Mouse (Mus musculus) MEL (cell line): ENCODE measurements around the gene Rxfp4. TPM values are rescaled to one million over a fixed set of nuclear protein-coding genes. Genes with fewer than 3 reads are reported as not detected.

ENCODE experiments used
- DNase-seq: peaks from one replicate; pipeline ENCODE4 v3.0.0; 2011; ENCODE audit warnings: low read depth, low spot score
- H3K27ac ChIP-seq: 2 replicates; pipeline ENCODE4 v1.5.1; 2012; ENCODE audit warnings: low read depth, mild to moderate bottlenecking, control low read depth, low read length, moderate library complexity; ENCODE audit not compliant: control insufficient read depth
- H3K27me3 ChIP-seq, 2 experiments: fragments of 150-350 bp in 1 of 2; sonication (generic) in 1 of 2; 2 replicates each; pipeline ENCODE4 v1.6.1; 2012; ENCODE audit warnings: low read length in 2 of 2, mild to moderate bottlenecking in 2 of 2, improper control_type of control experiment in 1 of 2, moderate library complexity in 1 of 2; ENCODE audit not compliant: insufficient read depth in 2 of 2, control insufficient read depth in 1 of 2
- H3K36me3 ChIP-seq, 2 experiments: 2 replicates each; pipeline ENCODE4 v1.6.1; 2012 to 2014; ENCODE audit warnings: low read length in 2 of 2, improper control_type of control experiment in 1 of 2, inconsistent platforms in 1 of 2, mild to moderate bottlenecking in 1 of 2; ENCODE audit not compliant: insufficient read depth in 2 of 2, control insufficient read depth in 1 of 2
- H3K4me1 ChIP-seq, 2 experiments: fragments of 150-350 bp in 1 of 2; sonication (generic) in 1 of 2; 2 replicates each; pipeline ENCODE4 v1.6.1; 2012; ENCODE audit warnings: low read length in 2 of 2, improper control_type of control experiment in 1 of 2, mild to moderate bottlenecking in 1 of 2; ENCODE audit not compliant: insufficient read depth in 2 of 2, control insufficient read depth in 1 of 2
- H3K4me3 ChIP-seq, 2 experiments: fragments of 150-350 bp in 1 of 2; sonication (generic) in 1 of 2; 2 replicates each; pipeline ENCODE4 v1.5.1; 2012; ENCODE audit warnings: low read depth in 2 of 2, low read length in 2 of 2, mild to moderate bottlenecking in 2 of 2, moderate library complexity in 2 of 2, control low read depth in 1 of 2, improper control_type of control experiment in 1 of 2; ENCODE audit not compliant: control insufficient read depth in 1 of 2, insufficient read depth in 1 of 2
- H3K79me2 ChIP-seq: 2 replicates; pipeline ENCODE4 v1.6.1; 2012; ENCODE audit warnings: mild to moderate bottlenecking, low read length, moderate library complexity; ENCODE audit not compliant: control insufficient read depth, poor library complexity, insufficient read depth
- H3K9ac ChIP-seq: 2 replicates; pipeline ENCODE4 v1.6.1; 2012; ENCODE audit warnings: low read depth, mild to moderate bottlenecking, control low read depth, low read length, moderate library complexity; ENCODE audit not compliant: control insufficient read depth, poor library complexity, severe bottlenecking
- H3K9me3 ChIP-seq: fragments of 150-350 bp; sonication (generic); replicated peaks from 2 replicates; pipeline ENCODE4 v1.6.1; 2012; ENCODE audit warnings: mild to moderate bottlenecking, low read length, improper control_type of control experiment, moderate library complexity; ENCODE audit not compliant: insufficient read depth
- BHLHE40 ChIP-seq: IDR thresholded peaks from 2 replicates; pipeline ENCODE4 v1.6.1; 2012; ENCODE audit warnings: low read depth, mild to moderate bottlenecking, inconsistent platforms, low read length, improper control_type of control experiment, borderline replicate concordance
- CHD1 ChIP-seq: IDR thresholded peaks from 2 replicates; pipeline ENCODE4 v1.6.1; 2012; ENCODE audit warnings: low read depth, mild to moderate bottlenecking, inconsistent platforms, low read length, improper control_type of control experiment
- CHD2 ChIP-seq: IDR thresholded peaks from 2 replicates; pipeline ENCODE4 v1.6.1; 2011; ENCODE audit warnings: low read length, improper control_type of control experiment
- E2F4 ChIP-seq: IDR thresholded peaks from 2 replicates; pipeline ENCODE4 v1.6.1; 2011; ENCODE audit warnings: low read depth, low read length, improper control_type of control experiment, borderline replicate concordance
- ELF1 ChIP-seq: IDR thresholded peaks from 2 replicates; pipeline ENCODE4 v1.6.1; 2014; ENCODE audit warnings: low read depth, mild to moderate bottlenecking, inconsistent platforms, low read length, improper control_type of control experiment, moderate library complexity
- EP300 ChIP-seq, 2 experiments: IDR thresholded peaks; 2 replicates each; pipeline ENCODE4 v1.6.1; 2011; ENCODE audit warnings: improper control_type of control experiment in 2 of 2, low read length in 2 of 2, low read depth in 1 of 2, mild to moderate bottlenecking in 1 of 2
- GABPA ChIP-seq: IDR thresholded peaks from 2 replicates; pipeline ENCODE4 v1.6.1; 2012; ENCODE audit warnings: low read depth, mild to moderate bottlenecking, inconsistent platforms, low read length, improper control_type of control experiment, moderate library complexity
- HCFC1 ChIP-seq: IDR thresholded peaks from 2 replicates; pipeline ENCODE4 v1.6.1; 2012; ENCODE audit warnings: low read depth, mild to moderate bottlenecking, inconsistent platforms, low read length, improper control_type of control experiment, moderate library complexity
- JUND ChIP-seq: IDR thresholded peaks from 2 replicates; pipeline ENCODE4 v1.6.1; 2011; ENCODE audit warnings: low read depth, mild to moderate bottlenecking, improper control_type of control experiment, low read length
- KAT2A ChIP-seq: conservative IDR thresholded peaks from 2 replicates; pipeline ENCODE4 v1.6.1; 2012; ENCODE audit warnings: low read depth, low read length, improper control_type of control experiment, inconsistent platforms
- MAFK ChIP-seq: IDR thresholded peaks from 2 replicates; pipeline ENCODE4 v1.6.1; 2011; ENCODE audit warnings: low read depth, mild to moderate bottlenecking, low read length, improper control_type of control experiment, borderline replicate concordance
- MAX ChIP-seq: IDR thresholded peaks from 2 replicates; pipeline ENCODE4 v1.6.1; 2011; ENCODE audit warnings: low read length, improper control_type of control experiment
- MAZ ChIP-seq: IDR thresholded peaks from 2 replicates; pipeline ENCODE4 v1.6.1; 2012; ENCODE audit warnings: low read depth, mild to moderate bottlenecking, inconsistent platforms, low read length, improper control_type of control experiment
- MEF2A ChIP-seq: IDR thresholded peaks from 2 replicates; pipeline ENCODE4 v1.6.1; 2014; ENCODE audit warnings: low read depth, mild to moderate bottlenecking, inconsistent platforms, low read length, improper control_type of control experiment; ENCODE audit not compliant: poor library complexity, insufficient replicate concordance, severe bottlenecking; ENCODE audit errors: extremely low read depth
- MXI1 ChIP-seq: IDR thresholded peaks from 2 replicates; pipeline ENCODE4 v1.6.1; 2011; ENCODE audit warnings: mild to moderate bottlenecking, low read depth, low read length, improper control_type of control experiment
- MYB ChIP-seq: IDR thresholded peaks from 2 replicates; pipeline ENCODE4 v1.6.1; 2011; ENCODE audit warnings: mild to moderate bottlenecking, low read depth, low read length, improper control_type of control experiment
- MYC ChIP-seq: IDR thresholded peaks from 2 replicates; pipeline ENCODE4 v1.6.1; 2011; ENCODE audit warnings: low read depth, mild to moderate bottlenecking, low read length, improper control_type of control experiment, moderate library complexity
- NELFE ChIP-seq: IDR thresholded peaks from 2 replicates; pipeline ENCODE4 v1.6.1; 2011; ENCODE audit warnings: low read depth, low read length, improper control_type of control experiment
- NRF1 ChIP-seq: IDR thresholded peaks from 2 replicates; pipeline ENCODE4 v1.6.1; 2014; ENCODE audit warnings: low read depth, mild to moderate bottlenecking, inconsistent platforms, low read length, improper control_type of control experiment, moderate library complexity; ENCODE audit not compliant: poor library complexity, insufficient read depth, severe bottlenecking
- POLR2A ChIP-seq, 2 experiments: IDR thresholded peaks; 2 replicates each; pipeline ENCODE4 v1.6.1; 2011 to 2012; ENCODE audit warnings: low read length in 2 of 2, mild to moderate bottlenecking in 2 of 2, control low read depth in 1 of 2, improper control_type of control experiment in 1 of 2, low read depth in 1 of 2, moderate library complexity in 1 of 2; ENCODE audit not compliant: control insufficient read depth in 1 of 2, insufficient read depth in 1 of 2, poor library complexity in 1 of 2
- POLR2AphosphoS2 ChIP-seq: IDR thresholded peaks from 2 replicates; pipeline ENCODE4 v1.6.1; 2011; ENCODE audit warnings: low read length, improper control_type of control experiment
- POLR2AphosphoS5 ChIP-seq: IDR thresholded peaks from 2 replicates; pipeline ENCODE4 v1.6.1; 2012; ENCODE audit warnings: low read depth, borderline replicate concordance, mild to moderate bottlenecking, inconsistent platforms, low read length, moderate library complexity, mixed read lengths
- SIN3A ChIP-seq: IDR thresholded peaks from 2 replicates; pipeline ENCODE4 v1.6.1; 2012; ENCODE audit warnings: low read length, improper control_type of control experiment, inconsistent platforms
- SMC3 ChIP-seq: IDR thresholded peaks from 2 replicates; pipeline ENCODE4 v1.6.1; 2011; ENCODE audit warnings: low read depth, low read length, improper control_type of control experiment
- TAL1 ChIP-seq: IDR thresholded peaks from 2 replicates; pipeline ENCODE4 v1.6.1; 2012; ENCODE audit warnings: mild to moderate bottlenecking, inconsistent platforms, low read length, moderate library complexity, mixed read lengths
- TBP ChIP-seq: IDR thresholded peaks from 2 replicates; pipeline ENCODE4 v1.8.0; 2011; ENCODE audit warnings: low read depth, low read length, improper control_type of control experiment
- ZKSCAN1 ChIP-seq: IDR thresholded peaks from 2 replicates; pipeline ENCODE4 v1.6.1; 2012; ENCODE audit warnings: low read depth, mild to moderate bottlenecking, inconsistent platforms, low read length, improper control_type of control experiment, moderate library complexity
- ZMIZ1 ChIP-seq: IDR thresholded peaks from 2 replicates; pipeline ENCODE4 v1.6.1; 2012; ENCODE audit warnings: low read depth, mild to moderate bottlenecking, inconsistent platforms, low read length, improper control_type of control experiment, moderate library complexity
- ZNF384 ChIP-seq: IDR thresholded peaks from 2 replicates; pipeline ENCODE4 v1.6.1; 2012; ENCODE audit warnings: low read depth, mild to moderate bottlenecking, inconsistent platforms, low read length, improper control_type of control experiment
- polyA plus RNA-seq, 2 experiments: library from polyadenylated mRNA; stranded (reverse) in 1 of 2; unstranded in 1 of 2; fragments of >175 nt in 1 of 2; fragments of >200 nt in 1 of 2; gene quantifications; 2 replicates each; pipeline versions ENCODE4 v1.2.1 to v1.2.4; 2012; ENCODE audit warnings: low replicate concordance in 2 of 2, low read depth in 1 of 2; ENCODE audit not compliant: insufficient read length in 2 of 2, insufficient read depth in 1 of 2, missing spikeins in 1 of 2
- total RNA-seq: library from RNA; depleted of rRNA; stranded (reverse); fragments of 300-350 nt; gene quantifications from 2 replicates; pipeline ENCODE4 v1.2.3, GENCODE M21; 2012

The Rxfp4 gene
- total and polyA plus RNA-seq, 3 experiments: 0.06 to 0.08 TPM; not detected in 1

DNA sequence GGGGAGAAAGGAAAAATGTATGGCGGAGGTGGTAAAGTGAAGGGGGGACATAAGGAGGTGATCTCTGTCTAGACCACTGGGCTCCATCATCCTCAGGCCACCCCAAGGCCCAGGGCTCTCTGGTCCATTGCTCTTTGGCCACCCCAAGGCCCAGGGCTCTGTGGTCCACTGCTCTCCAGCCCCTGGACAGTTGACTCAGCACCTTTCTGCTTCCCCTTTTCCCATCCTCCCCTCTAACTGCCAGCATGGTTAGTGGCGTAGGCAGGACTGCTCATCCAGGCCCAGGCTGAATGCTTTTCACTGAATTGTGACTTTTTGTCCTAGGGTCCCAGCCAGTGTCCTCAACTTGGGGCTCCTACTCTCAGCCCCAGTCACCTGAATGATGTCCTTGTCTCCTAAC, 25.4 kb downstream of the Rxfp4 start:
- Histone ChIP-seq H3K4me1 (peaks cover 35 to 47% of the 10 kb centered on the region in 2 experiments), H3K9ac (peak overlapping the region; percentile 21; the same call in 1 of the 2 replicates), H3K27ac (peak overlapping the region; percentile 65), H3K4me3 (peak overlapping the region in 1 of 2 experiments; percentile 2; a peak in 1 of 4 replicates), H3K9me3 (no peaks in the 10 kb centered on the region), H3K79me2 (peaks cover 79% of the 10 kb centered on the region), H3K36me3 (peaks cover 37 to 44% of the 10 kb centered on the region in 2 experiments), H3K27me3 (no peaks in the 10 kb centered on the region)
- TF ChIP-seq JUND (peak; percentile 73; the same call in 1 of the 2 replicates), EP300 (IDR thresholded peaks at IDR 0.05; ENCODE audit: low read depth in 1 of 2, low read length in 2 of 2) (peak; percentile 17 to 60; a peak in 2 of 4 replicates), MAZ (0 out of 2 replicates have a peak, but pooled peaks have one; percentile 13), POLR2AphosphoS2 (0 out of 2 replicates have a peak, but pooled peaks have one; percentile 12), ZKSCAN1 (no peak), E2F4 (no peak), MAFK (peak; percentile 85), TAL1 (no peak), SIN3A (no peak), GABPA (peak; percentile 56; the same call in 1 of the 2 replicates), CHD1 (no peak), MYB (peak; percentile 52; the same call in 1 of the 2 replicates), ELF1 (no peak), MEF2A (no peak), SMC3 (0 out of 2 replicates have a peak, but pooled peaks have one; percentile 8)
- DNase-seq: peak; percentile 76

DNA sequence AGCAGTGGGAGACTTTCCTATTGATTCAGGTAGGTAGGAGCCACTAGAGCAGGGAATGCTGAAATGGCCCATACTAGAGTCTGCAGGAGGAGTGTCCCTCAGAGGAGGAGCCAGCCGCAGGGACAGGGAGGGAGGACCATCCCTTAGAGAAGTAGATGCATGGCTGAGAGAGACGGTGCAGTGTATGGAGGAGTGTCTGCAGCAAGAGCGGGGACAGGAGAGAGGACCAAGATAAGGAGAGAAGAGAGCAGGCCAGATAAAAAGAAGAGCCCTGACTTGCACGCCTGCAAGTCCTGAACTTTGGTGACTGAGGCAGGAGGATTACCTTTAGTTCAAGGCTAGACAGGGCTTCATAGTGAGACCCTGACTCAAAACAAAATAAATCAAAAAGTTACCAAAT, 25.8 kb downstream of the Rxfp4 start:
- peak overlapping the region in 1 of 2 experiments; percentile 2; a peak in 1 of 4 replicates for H3K4me3 ChIP-seq
- H3K27ac ChIP-seq: peak overlapping the region; percentile 65
- H3K79me2 ChIP-seq: peaks cover 81% of the 10 kb centered on the region
- peaks cover 35 to 47% of the 10 kb centered on the region in 2 experiments for H3K4me1 ChIP-seq
- H3K9me3 ChIP-seq: no peaks in the 10 kb centered on the region
- peak; percentile 93 for DNase-seq
- peaks cover 32 to 44% of the 10 kb centered on the region in 2 experiments for H3K36me3 ChIP-seq
- peak overlapping the region; percentile 26 for H3K9ac ChIP-seq
- no peaks in the 10 kb centered on the region for H3K27me3 ChIP-seq
- TF ChIP-seq NELFE (peak; percentile 32; the same call in 1 of the 2 replicates), CHD2 (no peak), NRF1 (no peak), GABPA (no peak), BHLHE40 (no peak), EP300 (IDR thresholded peaks at IDR 0.05; ENCODE audit: low read depth in 1 of 2, low read length in 2 of 2) (peak; percentile 4 to 39; a peak in 2 of 4 replicates), ELF1 (no peak), MYC (peak; percentile 36; the same call in 1 of the 2 replicates), POLR2AphosphoS5 (0 out of 2 replicates have a peak, but pooled peaks have one; percentile 49), E2F4 (no peak), MAFK (no peak), POLR2AphosphoS2 (0 out of 2 replicates have a peak, but pooled peaks have one; percentile 17), CHD1 (no peak), MYB (no peak; the same call in 1 of the 2 replicates), TBP (peak; percentile 40; the same call in 1 of the 2 replicates), ZNF384 (peak; percentile 9; the same call in 1 of the 2 replicates), MAX (no peak), ZMIZ1 (peak; percentile 33; the same call in 1 of the 2 replicates), HCFC1 (no peak), ZKSCAN1 (no peak), POLR2A (IDR thresholded peaks at IDR 0.05; ENCODE audit: control insufficient read depth in 1 of 2, insufficient read depth in 1 of 2, low read depth in 1 of 2, low read length in 2 of 2, poor library complexity in 1 of 2) (peak in 1 of 2 experiments; percentile 68; a peak in 1 of 4 replicates), KAT2A (no peak), MXI1 (peak; percentile 80)
